Mouse (Mus musculus): ENCODE results near the gene Apob.

Apob gene

GRCm38 (mm10) chr12:8038081-8038730, 60.8 kb downstream of the Apob start:
- no peak for DNase-seq (ENCODE audit: low read depth, low spot score)

GRCm38 (mm10) chr12:8042626-8043394, 65.4 kb downstream of the Apob start:
- DNase-seq (ENCODE audit: low read depth, low spot score), result no peak

- DNase-seq (ENCODE audit: low read depth, low spot score), result no peak
Measured at GRCm38 (mm10) chr12:8047046-8047445, 69.6 kb downstream of the Apob start.

- DNase-seq (ENCODE audit: low read depth, low spot score), result no peak
Measured at GRCm38 (mm10) chr12:8047789-8048309, 70.4 kb downstream of the Apob start.

- DNase-seq (ENCODE audit: low read depth, low spot score), result no peak
Measured at GRCm38 (mm10) chr12:8056001-8056640, 78.7 kb downstream of the Apob start.

- DNase-seq (ENCODE audit: low read depth, low spot score), result peak; percentile 36
Measured at GRCm38 (mm10) chr12:8059576-8059975, 82.1 kb downstream of the Apob start.

- no peak for DNase-seq (ENCODE audit: low read depth, low spot score)
Measured at GRCm38 (mm10) chr12:8063363-8064065, 86.1 kb downstream of the Apob start.

All from WW6 (cell line).